Mouse (Mus musculus) embryo, embryonic 11.5 days (tissue): ENCODE data around the gene Rarres2.

Experiments
- DNase-seq: peaks from one replicate; pipeline ENCODE4 v3.0.0-alpha.2; 2012; ENCODE audit warnings: low read depth, low spot score

Rarres2 gene

GRCm38 (mm10) chr6:48572572-48573061, at the start of gene Rarres2:
Gene Rarres2, minus strand, starts transcription at chr6:48572789.
- no peak for DNase-seq

DNA sequence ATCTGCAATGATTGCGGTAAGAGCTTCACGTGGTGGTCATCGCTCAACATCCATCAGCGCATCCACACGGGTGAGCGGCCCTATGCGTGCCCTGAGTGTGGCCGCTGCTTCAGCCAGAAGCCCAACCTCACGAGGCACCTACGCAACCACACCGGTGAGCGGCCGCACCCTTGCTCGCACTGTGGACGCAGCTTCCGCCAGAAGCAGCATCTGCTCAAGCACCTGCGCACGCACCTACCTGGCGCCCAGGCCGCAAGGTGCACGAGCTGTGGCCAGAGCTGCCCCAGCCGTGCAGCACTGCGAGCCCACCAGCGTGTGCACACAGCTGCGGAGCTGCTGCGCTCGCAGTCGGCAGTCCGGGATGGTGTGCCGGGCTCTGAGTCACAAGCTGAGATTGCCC, 47.4 kb upstream of the Rarres2 start:
- no peak for DNase-seq

DNA sequence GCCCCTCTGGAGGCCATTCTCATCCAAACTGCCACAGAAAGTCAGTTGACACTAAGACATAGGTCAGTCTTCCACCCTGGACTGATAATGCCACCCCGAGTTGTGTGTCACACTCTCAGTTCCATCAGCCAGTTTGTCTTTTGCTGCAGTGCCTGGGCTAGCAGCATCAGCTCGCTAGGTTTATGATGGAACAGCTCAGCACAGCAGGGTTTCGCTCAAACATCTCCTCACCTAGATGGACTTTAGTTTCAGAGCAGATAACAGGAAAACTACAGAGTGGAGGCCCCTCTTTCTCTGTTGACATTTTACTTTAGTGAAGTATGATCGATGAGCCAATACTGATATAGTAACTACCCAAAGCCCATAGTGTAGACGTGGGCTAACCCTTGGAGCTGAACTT, 42.2 kb upstream of the Rarres2 start:
- DNase-seq, result no peak

DNA sequence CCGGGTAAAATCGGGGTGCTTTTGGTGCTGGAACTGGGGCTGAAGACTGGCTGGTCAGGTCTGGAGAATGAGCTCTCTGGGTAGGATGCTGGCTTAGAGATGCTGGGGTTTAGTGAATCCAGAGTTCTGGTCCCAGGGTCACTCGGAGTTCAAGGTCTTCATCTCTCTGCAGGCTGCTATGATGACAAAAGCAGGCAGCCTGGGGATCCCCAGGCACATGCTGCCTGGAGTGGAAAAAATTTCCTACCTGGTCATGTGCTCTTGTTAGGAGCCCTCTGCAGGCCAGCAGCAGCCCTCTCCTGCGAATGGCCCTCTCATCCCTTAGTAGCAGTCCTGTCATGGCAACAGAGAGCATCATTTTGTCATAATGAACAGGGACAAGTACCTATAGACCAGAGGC, 40.9 kb upstream of the Rarres2 start:
- DNase-seq, result no peak

DNA sequence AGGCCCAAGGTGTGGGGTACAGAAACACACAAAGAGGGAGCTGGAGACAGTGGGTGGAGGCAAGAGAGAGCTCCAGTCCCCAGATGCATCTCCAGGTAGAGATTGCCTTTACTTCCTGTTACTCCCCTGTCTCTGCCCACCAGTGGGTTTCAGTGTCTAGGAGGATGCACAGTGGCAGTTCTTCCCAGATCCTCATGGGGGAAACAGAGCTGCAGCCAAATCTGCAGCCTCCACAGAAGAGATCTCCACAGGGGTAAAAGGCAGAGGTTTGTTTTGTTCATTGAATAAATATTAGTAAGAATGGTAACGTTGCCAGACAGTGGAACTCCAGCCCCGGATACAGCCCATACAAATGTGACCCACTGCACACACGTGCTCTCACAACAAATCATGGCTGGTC, 38.1 kb upstream of the Rarres2 start:
- no peak for DNase-seq

- DNase-seq, result no peak
Observed at GRCm38 (mm10) chr6:48609512-48609911, 36.9 kb upstream of the Rarres2 start.

DNA sequence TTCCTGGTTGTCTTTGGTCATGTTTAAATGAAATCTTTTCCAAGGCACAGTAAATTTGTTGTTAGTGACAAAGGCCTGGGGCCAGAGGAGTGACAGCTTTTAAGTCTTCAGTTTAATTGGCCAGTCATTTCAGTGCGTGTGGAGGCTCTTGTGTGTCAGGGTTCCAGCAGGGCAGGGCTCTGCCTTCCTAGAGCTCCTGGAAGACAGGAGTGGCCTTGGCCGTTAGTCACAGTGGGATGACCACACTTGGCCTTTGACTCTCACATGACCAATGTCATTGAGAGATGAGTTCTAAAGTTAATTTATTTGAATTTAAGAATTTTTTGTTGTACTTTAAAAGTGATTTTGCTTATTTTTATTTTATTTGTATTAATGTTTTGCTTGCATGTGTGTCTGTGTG, 35.5 kb upstream of the Rarres2 start:
- DNase-seq, result no peak

DNA sequence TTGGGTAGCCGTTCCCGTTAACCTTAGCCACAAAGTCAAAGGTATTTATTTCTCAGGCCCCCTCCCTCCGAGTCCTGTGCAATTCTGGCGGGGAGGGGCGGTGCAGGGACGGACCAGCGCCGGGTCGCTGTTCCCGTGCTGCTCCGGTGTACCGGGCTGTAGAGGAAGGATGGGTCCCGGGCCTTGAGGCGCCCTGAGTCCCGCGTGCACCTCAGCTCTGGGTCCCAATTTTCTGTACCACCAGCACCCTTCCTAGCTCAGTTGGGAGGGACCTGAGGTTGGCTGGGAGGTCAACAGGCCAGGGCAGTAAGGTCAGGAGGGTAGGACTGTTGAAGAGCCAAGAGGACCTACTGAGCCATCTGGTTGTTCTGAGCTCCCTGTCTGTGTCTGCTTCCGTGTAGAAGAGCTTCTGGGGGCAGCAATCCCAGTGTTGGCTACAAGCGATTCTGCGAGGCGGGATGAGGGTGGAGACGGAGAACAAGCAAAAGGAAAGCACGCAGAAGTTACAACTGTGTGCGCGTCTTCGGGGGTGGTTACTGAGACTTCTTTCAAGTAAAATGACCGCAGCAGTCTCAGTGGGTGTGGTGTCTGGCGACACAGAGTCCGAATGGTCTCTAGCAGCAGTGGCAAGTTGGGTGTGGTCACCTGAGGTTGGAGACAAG, 29.6 kb upstream of the Rarres2 start:
- no peak for DNase-seq

GRCm38 (mm10) chr6:48601271-48602079, 28.9 kb upstream of the Rarres2 start, which contains the start of gene Zfp775:
Gene Zfp775, plus strand, starts transcription at chr6:48602063.
- DNase-seq, result peak; percentile 90

- DNase-seq, result no peak
Observed at GRCm38 (mm10) chr6:48600594-48600993, 28.0 kb upstream of the Rarres2 start.

DNA sequence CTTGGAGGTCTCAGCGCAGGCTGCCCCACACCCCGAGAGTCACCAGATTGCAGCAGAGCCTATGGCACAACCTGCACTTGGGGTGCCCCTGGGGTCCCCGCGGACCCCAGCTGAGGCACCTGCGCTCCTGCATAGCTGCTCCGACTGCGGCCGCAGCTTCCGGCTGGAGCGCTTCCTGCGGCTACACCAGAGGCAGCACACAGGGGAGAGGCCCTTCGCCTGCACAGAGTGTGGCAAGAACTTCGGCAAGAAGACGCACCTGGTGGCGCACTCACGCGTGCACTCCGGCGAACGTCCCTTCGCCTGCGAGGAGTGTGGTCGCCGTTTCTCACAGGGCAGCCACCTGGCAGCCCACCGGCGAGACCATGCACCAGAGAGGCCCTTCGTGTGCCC, 24.6 kb upstream of the Rarres2 start:
- DNase-seq, result no peak

GRCm38 (mm10) chr6:48596545-48597232, 24.1 kb upstream of the Rarres2 start:
- DNase-seq, result no peak

GRCm38 (mm10) chr6:48595278-48595677, 22.7 kb upstream of the Rarres2 start:
- DNase-seq, result no peak

DNA sequence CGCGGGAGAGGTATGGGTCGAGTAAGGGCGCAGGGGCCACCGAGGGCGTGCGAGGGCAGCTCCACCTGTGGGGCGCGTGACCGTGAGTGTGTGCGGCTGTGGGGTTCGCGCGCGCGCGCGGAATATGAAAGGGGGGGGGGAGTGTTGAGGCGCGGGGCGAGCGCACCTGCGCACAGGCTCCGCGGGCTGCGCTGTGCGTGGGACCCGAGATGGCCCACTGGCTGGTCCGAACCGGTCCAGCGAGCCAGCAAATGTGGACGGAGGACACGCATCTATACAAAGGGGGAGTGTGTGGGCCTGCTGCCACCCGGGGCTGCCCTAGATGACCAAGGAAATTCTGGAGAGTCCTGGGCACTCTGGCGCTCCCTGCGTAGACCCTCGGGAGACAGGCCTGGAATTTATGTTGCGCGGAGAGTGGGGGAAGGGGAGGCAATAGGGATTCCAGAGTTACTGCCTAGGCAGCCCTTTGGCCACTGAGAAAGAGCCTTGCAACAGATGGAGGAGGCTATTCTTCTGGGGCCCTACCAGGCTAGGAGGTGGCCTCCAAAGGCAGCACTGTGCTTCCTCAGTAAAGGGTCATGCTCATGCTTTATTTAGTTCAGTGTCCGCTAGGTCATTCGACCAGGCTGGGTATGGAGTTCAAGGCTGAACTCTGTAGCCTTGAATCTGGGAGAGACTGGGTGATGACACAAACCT, 21.6 kb upstream of the Rarres2 start:
- DNase-seq, result peak; percentile 51

DNA sequence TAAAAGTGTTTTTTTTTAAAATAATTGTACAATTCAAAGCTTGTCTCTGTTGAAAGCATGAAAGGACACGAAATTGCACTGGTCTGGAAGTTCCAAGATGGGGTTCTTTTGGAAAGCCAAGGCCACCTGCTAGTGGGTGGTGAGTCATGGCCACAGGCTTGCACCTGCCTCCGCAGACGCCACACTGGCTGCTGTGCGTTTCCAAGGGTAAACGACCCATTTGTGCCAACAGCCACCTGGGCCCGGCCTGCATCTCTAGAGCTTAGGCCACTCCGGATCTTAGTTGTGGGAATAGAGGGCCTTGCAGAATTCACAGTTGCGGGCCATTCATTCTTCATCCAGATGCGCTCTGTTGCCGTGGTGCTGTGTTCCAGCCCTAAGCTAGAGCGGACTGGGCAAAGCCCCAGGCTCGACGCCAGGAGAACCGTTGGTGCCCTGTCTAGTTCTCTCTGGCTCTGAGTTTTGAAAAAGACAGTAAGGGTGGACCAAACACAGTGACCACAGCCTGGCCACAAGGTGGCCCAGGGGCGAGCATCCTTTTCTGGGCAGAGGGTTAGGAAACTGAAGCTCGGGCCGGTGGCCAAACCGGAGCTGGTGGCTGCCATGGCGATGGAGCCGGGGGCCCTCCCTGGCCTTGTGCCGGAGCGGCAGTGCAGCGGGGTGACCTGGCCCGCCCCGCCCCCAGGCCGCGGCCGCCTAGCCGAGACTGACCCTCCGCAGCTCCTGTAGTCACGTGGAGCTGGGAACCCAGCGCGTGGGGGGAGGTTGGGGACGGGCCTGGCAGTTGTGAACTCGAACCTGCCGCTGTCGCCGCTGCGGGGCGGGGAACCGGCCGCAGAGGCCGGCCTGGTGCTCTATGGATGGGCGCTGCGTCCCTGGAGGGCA, 20.8 kb upstream of the Rarres2 start, which contains the start of the genes Repin1 and Gm44965:
Repin1 (plus strand) TSS at position 726 of the 885 bp plus-strand sequence.
Gm44965 (plus strand) TSS at position 784 of the 885 bp plus-strand sequence.
- peak; percentile 78 for DNase-seq

DNA sequence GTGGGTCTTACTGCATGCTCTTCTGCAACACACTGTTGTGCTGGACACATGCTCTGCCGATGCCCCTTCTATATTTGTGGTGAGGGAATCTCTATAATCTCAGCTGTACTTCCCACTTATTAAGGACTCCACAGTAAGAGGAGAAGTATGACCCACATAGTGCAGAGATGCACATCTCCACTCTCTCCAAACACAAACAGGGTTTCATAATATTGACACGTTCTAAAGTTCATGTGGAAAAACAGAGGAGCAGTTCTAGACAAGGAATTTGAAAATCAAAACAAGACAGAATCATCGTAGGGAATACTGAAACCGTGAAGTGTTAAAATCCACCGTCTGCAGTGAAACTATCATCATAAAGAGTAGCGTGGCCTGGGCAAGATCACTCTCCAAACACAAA, 19.3 kb upstream of the Rarres2 start:
- no peak for DNase-seq

- no peak for DNase-seq
Observed at GRCm38 (mm10) chr6:48591221-48591845, 18.7 kb upstream of the Rarres2 start.

GRCm38 (mm10) chr6:48589194-48589750, 16.7 kb upstream of the Rarres2 start, which contains the start of gene Gm45021:
Gene Gm45021, plus strand, starts transcription at chr6:48589610.
- DNase-seq, result no peak

GRCm38 (mm10) chr6:48582037-48582436, 9.4 kb upstream of the Rarres2 start:
- DNase-seq, result no peak

GRCm38 (mm10) chr6:48581257-48581656, 8.7 kb upstream of the Rarres2 start:
- DNase-seq, result no peak
